22 mouse cellular contexts compared by ENCODE assay signal in the genomic region with DNA sequence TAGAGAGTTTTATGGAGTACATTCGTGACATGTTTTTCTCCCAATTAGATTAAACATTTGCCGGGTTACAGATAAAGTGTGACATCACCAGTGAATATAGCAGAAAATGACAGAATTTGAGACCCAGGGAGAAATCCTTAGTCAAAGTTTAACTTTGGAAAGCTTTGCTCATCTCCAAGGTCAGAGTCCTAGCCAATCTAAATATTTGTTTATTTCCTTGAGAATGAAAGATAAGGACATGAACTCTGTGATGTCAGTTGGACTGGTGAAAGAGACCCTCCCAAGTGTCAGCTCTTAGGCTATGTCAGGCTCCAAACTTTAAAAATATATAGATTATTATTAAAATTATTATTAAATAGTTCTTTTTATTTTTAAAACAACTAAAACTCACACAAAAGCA. TPM values are rescaled to one million over a fixed set of nuclear protein-coding genes. Genes with fewer than 3 reads are reported as not detected.
DNase-seq lines count a peak whose midpoint lies in the region; ATAC-seq and TF ChIP-seq lines count a peak whose summit lies in the region.
"Had no signal": no experiment of that assay in that cellular context is flagged by ENCODE, and none has a peak within 500 bp of the region (broad histone marks: within the 10 kb centered on the region; RNA-seq: fewer than 3 reads in every experiment).

No protein-coding gene starts in this region.

- ATAC-seq in intestine, embryonic 15.5 days: peak; percentile 76
- no peak for ATAC-seq in intestine, postnatal 0 days
- ATAC-seq in midbrain, embryonic 14.5 days (ENCODE audit: low FRiP score, low TSS enrichment): no peak
- no peak for ATAC-seq in midbrain, embryonic 16.5 days
- ATAC-seq in intestine, embryonic 16.5 days: peak; percentile 65
- ATAC-seq: forebrain, postnatal 0 days; hindbrain, embryonic 16.5 days had no signal

- no peak overlapping the region for H3K27ac ChIP-seq in intestine, embryonic 15.5 days
- H3K27ac ChIP-seq in intestine, postnatal 0 days (ENCODE audit: low read depth, low read length): no peak overlapping the region
- no peak overlapping the region for H3K27ac ChIP-seq in midbrain, embryonic 14.5 days (replicated peaks; ENCODE audit: low read depth, low read length)
- no peak overlapping the region for H3K27ac ChIP-seq in midbrain, embryonic 16.5 days (ENCODE audit: low read length)
- no peak overlapping the region for H3K27ac ChIP-seq in intestine, embryonic 16.5 days (ENCODE audit: low read length)
- H3K27ac ChIP-seq: embryonic facial prominence, embryonic 12.5 days; heart, embryonic 13.5 days had no signal

- H3K4me3 ChIP-seq in intestine, embryonic 15.5 days (replicated peaks): no peak overlapping the region
- H3K4me3 ChIP-seq in intestine, postnatal 0 days (ENCODE audit: low read depth, low read length): no peak overlapping the region
- H3K4me3 ChIP-seq in midbrain, embryonic 14.5 days (replicated peaks; ENCODE audit: low read depth, low read length): no peak overlapping the region
- no peak overlapping the region for H3K4me3 ChIP-seq in midbrain, embryonic 16.5 days (ENCODE audit: low read depth, low read length)
- H3K4me3 ChIP-seq in intestine, embryonic 16.5 days (ENCODE audit: low read length): no peak overlapping the region
- H3K4me3 ChIP-seq: embryonic facial prominence, embryonic 12.5 days; forebrain, embryonic 10.5 days; heart, embryonic 13.5 days had no signal

- no peaks in the 10 kb centered on the region for H3K27me3 ChIP-seq in intestine, embryonic 15.5 days (replicated peaks)
- no peaks in the 10 kb centered on the region for H3K27me3 ChIP-seq in intestine, postnatal 0 days (replicated peaks; ENCODE audit: control insufficient read depth, insufficient read depth, low read length)
- H3K27me3 ChIP-seq in midbrain, embryonic 14.5 days (ENCODE audit: control insufficient read depth, insufficient read depth, low read length): no peaks in the 10 kb centered on the region
- no peaks in the 10 kb centered on the region for H3K27me3 ChIP-seq in midbrain, embryonic 16.5 days (ENCODE audit: control insufficient read depth, insufficient read depth, low read depth, low read length)
- no peaks in the 10 kb centered on the region for H3K27me3 ChIP-seq in intestine, embryonic 16.5 days (replicated peaks; ENCODE audit: control insufficient read depth, insufficient read depth, low read length)
- H3K27me3 ChIP-seq: embryonic facial prominence, embryonic 12.5 days; heart, embryonic 13.5 days had no signal

- no peaks in the 10 kb centered on the region for H3K36me3 ChIP-seq in intestine, embryonic 15.5 days
- no peaks in the 10 kb centered on the region for H3K36me3 ChIP-seq in intestine, postnatal 0 days (ENCODE audit: control insufficient read depth, insufficient read depth)
- no peaks in the 10 kb centered on the region for H3K36me3 ChIP-seq in midbrain, embryonic 14.5 days (ENCODE audit: control insufficient read depth, insufficient read depth, low read length)
- no peaks in the 10 kb centered on the region for H3K36me3 ChIP-seq in midbrain, embryonic 16.5 days (ENCODE audit: control insufficient read depth, insufficient read depth, low read length)
- H3K36me3 ChIP-seq in intestine, embryonic 16.5 days (ENCODE audit: control insufficient read depth, insufficient read depth, low read length): no peaks in the 10 kb centered on the region
- H3K36me3 ChIP-seq: embryonic facial prominence, embryonic 12.5 days; forebrain, embryonic 10.5 days; heart, embryonic 13.5 days had no signal

- no peaks in the 10 kb centered on the region for H3K9me3 ChIP-seq in intestine, embryonic 15.5 days
- H3K9me3 ChIP-seq in intestine, postnatal 0 days (ENCODE audit: control insufficient read depth): no peaks in the 10 kb centered on the region
- no peaks in the 10 kb centered on the region for H3K9me3 ChIP-seq in midbrain, embryonic 14.5 days (ENCODE audit: control insufficient read depth, low read length)
- no peaks in the 10 kb centered on the region for H3K9me3 ChIP-seq in midbrain, embryonic 16.5 days (replicated peaks; ENCODE audit: control insufficient read depth, low read length, poor library complexity, severe bottlenecking)
- H3K9me3 ChIP-seq in intestine, embryonic 16.5 days (ENCODE audit: control insufficient read depth, low read length): no peaks in the 10 kb centered on the region
- H3K9me3 ChIP-seq: embryonic facial prominence, embryonic 12.5 days; forebrain, embryonic 10.5 days; heart, embryonic 13.5 days had no signal

- 55% methylated on average over 2 of the region's 2 CpGs for WGBS in intestine, embryonic 15.5 days
- WGBS in intestine, postnatal 0 days: 30% methylated on average over 2 of the region's 2 CpGs
- WGBS in midbrain, embryonic 14.5 days: 87% methylated on average over 2 of the region's 2 CpGs
- WGBS in midbrain, embryonic 16.5 days: 88% methylated on average over 2 of the region's 2 CpGs
- WGBS in intestine, embryonic 16.5 days: 57% methylated on average over 2 of the region's 2 CpGs

- H3K9ac ChIP-seq in intestine, embryonic 15.5 days: no peak overlapping the region
- H3K9ac ChIP-seq in intestine, postnatal 0 days (ENCODE audit: low read depth, low read length): no peak overlapping the region
- no peak overlapping the region for H3K9ac ChIP-seq in midbrain, embryonic 14.5 days (replicated peaks; ENCODE audit: low read length)
- no peak overlapping the region for H3K9ac ChIP-seq in midbrain, embryonic 16.5 days (ENCODE audit: low read depth, low read length)
- H3K9ac ChIP-seq in intestine, embryonic 16.5 days (ENCODE audit: low read depth, low read length): no peak overlapping the region
- H3K9ac ChIP-seq: embryonic facial prominence, embryonic 12.5 days; forebrain, postnatal 0 days; heart, embryonic 13.5 days had no signal

- 0 out of 2 replicates have a peak, but pooled peaks cover 6% of the 10 kb centered on the region for H3K4me1 ChIP-seq in intestine, embryonic 15.5 days (replicated peaks)
- H3K4me1 ChIP-seq in intestine, postnatal 0 days (replicated peaks; ENCODE audit: control insufficient read depth, insufficient read depth, low read length): 0 out of 2 replicates have a peak, but pooled peaks cover 2% of the 10 kb centered on the region
- peaks cover 30% of the 10 kb centered on the region for H3K4me1 ChIP-seq in midbrain, embryonic 14.5 days (ENCODE audit: control insufficient read depth, insufficient read depth, low read length)
- H3K4me1 ChIP-seq in midbrain, embryonic 16.5 days (ENCODE audit: control insufficient read depth, insufficient read depth, low read length): peaks cover 23% of the 10 kb centered on the region
- H3K4me1 ChIP-seq in intestine, embryonic 16.5 days (ENCODE audit: control insufficient read depth, insufficient read depth, low read length): peaks cover 2% of the 10 kb centered on the region; the same call in 1 of the 2 replicates

- no peak for DNase-seq in midbrain, embryonic 14.5 days
- DNase-seq in thymus, postnatal 36 days: no peak
- no peak for DNase-seq in frontal cortex, postnatal 36 days (ENCODE audit: low spot score in 2 of 2)
- DNase-seq: adrenal gland, postnatal 25 days; cerebellum, adult 11-12 months; cerebellum, adult 9-11 months; forebrain, postnatal 0 days; gastrocnemius, postnatal 10 days; left cerebral cortex, postnatal 4 days; lung, adult 2 months; lung, postnatal 14 days; spleen, adult 18-20 months; thymus, adult 18-20 months; thymus, postnatal 25 days had no signal

- no peak overlapping the region for H3K4me2 ChIP-seq in intestine, embryonic 15.5 days (replicated peaks)
- no peak overlapping the region for H3K4me2 ChIP-seq in intestine, postnatal 0 days (replicated peaks; ENCODE audit: low read depth)
- peak overlapping the region; percentile 6; the same call in 1 of the 2 replicates for H3K4me2 ChIP-seq in midbrain, embryonic 14.5 days (ENCODE audit: low read length)
- no peak overlapping the region for H3K4me2 ChIP-seq in midbrain, embryonic 16.5 days (ENCODE audit: low read length)
- H3K4me2 ChIP-seq in intestine, embryonic 16.5 days (ENCODE audit: low read depth, low read length): no peak overlapping the region
- H3K4me2 ChIP-seq: embryonic facial prominence, embryonic 12.5 days; heart, embryonic 13.5 days had no signal

- TF ChIP-seq CTCF in intestine, postnatal 0 days (IDR thresholded peaks at IDR 0.05; ENCODE audit: low read depth): no peak

RNA-seq across cellular contexts. Expression of a gene that starts 39.8 kb away (rescaled TPM):
- polyA plus RNA-seq in intestine, embryonic 15.5 days (2015; fragmentation: Nextera tagmentation; extraction: Ambion mirVana): 9.8 and 12.7 TPM in 2 replicates
- 4.9 and 6.8 TPM in 2 replicates for polyA plus RNA-seq in intestine, postnatal 0 days (2015; fragmentation: Nextera tagmentation; extraction: Ambion mirVana)
- 1.5 and 2.0 TPM in 2 replicates for polyA plus RNA-seq in midbrain, embryonic 14.5 days (2014; fragmentation: Nextera tagmentation; extraction: Ambion mirVana)
- polyA plus RNA-seq in midbrain, embryonic 16.5 days (2015; fragmentation: Nextera tagmentation; extraction: Ambion mirVana): 1.5 and 2.5 TPM in 2 replicates
- polyA plus RNA-seq in intestine, embryonic 16.5 days (2015; fragmentation: Nextera tagmentation; extraction: Ambion mirVana): 6.6 and 8.9 TPM in 2 replicates

Comparison
In these comparisons a context has a peak if more than half of its experiments do, and no peak if none do; other contexts are left out.
1. ATAC-seq: peak in intestine, embryonic 15.5 days (single experiment) and intestine, embryonic 16.5 days (single experiment); none in intestine, postnatal 0 days (single experiment), midbrain, embryonic 14.5 days (single experiment) and midbrain, embryonic 16.5 days (single experiment).